Mouse (Mus musculus) olfactory bulb, adult 2 months (tissue): ENCODE measurements around the gene Olfr1368. TPM values are rescaled to one million over a fixed set of nuclear protein-coding genes. Genes with fewer than 3 reads are reported as not detected.

Source experiments
- H3K27ac ChIP-seq: fragments of 200-500 bp; 2 replicates; pipeline ENCODE4 v1.5.1; 2012; ENCODE audit warnings: low read depth, low read length; ENCODE audit not compliant: insufficient read depth
- H3K4me1 ChIP-seq: fragments of 200-500 bp; 2 replicates; pipeline ENCODE4 v1.6.1; 2012; ENCODE audit warnings: low read length; ENCODE audit not compliant: control insufficient read depth, insufficient read depth
- H3K4me3 ChIP-seq: fragments of 200-500 bp; 2 replicates; pipeline ENCODE4 v1.5.1; 2012; ENCODE audit warnings: mild to moderate bottlenecking, low read depth, low read length, moderate library complexity; ENCODE audit not compliant: insufficient read depth
- CTCF ChIP-seq: fragments of 200-500 bp; IDR thresholded peaks from 2 replicates; pipeline ENCODE4 v1.5.1; 2012; ENCODE audit warnings: low read depth, mild to moderate bottlenecking, low read length, moderate library complexity; ENCODE audit not compliant: insufficient read depth
- POLR2A ChIP-seq: fragments of 200-500 bp; IDR thresholded peaks from 2 replicates; pipeline ENCODE4 v1.6.1; 2012; ENCODE audit warnings: mild to moderate bottlenecking, low read depth, low read length, moderate library complexity; ENCODE audit not compliant: insufficient read depth
- WGBS: fragments of 180-500 bp; shearing (Covaris S2); methylation state at CpG from one replicate; pipeline ENCODE4 v1.1.7; 2018; 5-methylcytosine and 5-hydroxymethylcytosine counted together
- polyA plus RNA-seq: library from polyadenylated mRNA; stranded (reverse); fragments of >200 nt; gene quantifications from 2 replicates; pipeline ENCODE4 v1.2.4, GENCODE M21; 2012; ENCODE audit warnings: low replicate concordance; ENCODE audit not compliant: missing spikeins, insufficient read depth, insufficient read length

The Olfr1368 gene
- polyA plus RNA-seq: not detected in 2 replicates

DNA sequence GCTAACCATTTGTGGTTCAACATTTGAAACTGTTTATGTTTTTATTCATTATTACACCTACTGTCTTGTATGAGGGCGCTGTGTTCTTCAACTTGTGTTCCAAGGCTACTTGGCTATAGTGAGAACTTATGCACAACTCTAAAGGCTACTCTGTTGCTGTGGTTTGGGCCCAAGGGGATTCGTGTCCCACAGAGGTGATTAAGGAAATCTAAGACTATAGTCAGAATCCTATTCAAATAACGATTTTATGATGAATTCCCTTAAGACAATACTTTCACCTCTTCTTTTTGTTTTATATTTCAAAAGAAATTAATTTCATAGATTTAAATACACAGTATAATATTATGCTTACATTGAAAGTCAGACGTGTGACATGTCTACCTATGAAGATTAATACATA, at the start of gene Olfr1368:
Gene Olfr1368 (minus strand): TSS at position 101 of the 400 bp plus-strand sequence.
- Histone ChIP-seq H3K27ac (no peak within 1 kb of the TSS), H3K4me1 (no peaks in the 10 kb centered on the region), H3K4me3 (no peak within 1 kb of the TSS)
- no peak for TF ChIP-seq POLR2A
- no peak for TF ChIP-seq CTCF
- WGBS: 82% methylated on average over 4 of the region's 4 CpGs

DNA sequence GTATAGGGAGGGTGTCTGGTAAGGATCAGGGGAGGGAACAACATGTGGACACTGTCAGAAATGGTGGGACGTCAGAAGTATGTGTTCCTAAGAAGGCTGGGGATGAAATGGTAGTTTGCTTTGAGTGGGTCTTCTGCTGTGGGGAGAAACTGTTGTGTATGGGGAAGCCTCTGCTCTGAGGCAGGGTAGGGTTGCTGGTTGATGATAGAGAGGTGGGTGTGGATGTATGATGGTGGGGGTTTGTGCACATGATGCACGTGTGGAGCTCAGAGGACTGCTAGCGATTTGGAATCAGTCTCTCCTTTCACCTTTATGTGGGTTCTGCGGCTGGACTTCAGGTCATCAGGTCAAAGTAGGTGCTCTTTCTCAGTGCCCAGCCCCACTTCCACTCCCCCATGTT, 39.9 kb upstream of the Olfr1368 start:
- TF ChIP-seq POLR2A (no peak), CTCF (no peak)
- WGBS: 84% methylated on average over 4 of the region's 4 CpGs
- no peak overlapping the region for H3K4me3 ChIP-seq
- H3K4me1 ChIP-seq: peaks cover 10% of the 10 kb centered on the region
- no peak overlapping the region for H3K27ac ChIP-seq

DNA sequence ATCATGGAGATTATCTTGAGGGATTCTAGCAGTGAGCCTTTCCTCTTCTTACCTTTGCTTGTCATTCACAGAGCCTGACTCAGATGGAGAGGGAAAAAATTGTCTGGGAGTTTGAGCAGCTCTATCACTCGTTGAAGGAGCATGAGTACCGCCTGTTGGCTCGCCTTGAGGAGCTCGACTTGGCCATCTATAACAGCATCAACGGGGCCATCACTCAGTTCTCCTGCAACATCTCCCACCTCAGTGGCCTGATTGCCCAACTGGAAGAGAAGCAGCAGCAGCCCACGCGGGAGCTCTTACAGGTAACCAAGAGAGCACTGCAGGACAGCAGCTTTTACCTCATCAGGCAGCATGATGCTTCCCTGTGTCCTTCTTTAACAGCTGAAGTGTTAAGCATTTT, 38.0 kb upstream of the Olfr1368 start:
- Histone ChIP-seq H3K4me1 (peaks cover 10% of the 10 kb centered on the region), H3K27ac (no peak overlapping the region), H3K4me3 (no peak overlapping the region)
- WGBS: 93% methylated on average over 7 of the region's 7 CpGs
- no peak for TF ChIP-seq POLR2A

DNA sequence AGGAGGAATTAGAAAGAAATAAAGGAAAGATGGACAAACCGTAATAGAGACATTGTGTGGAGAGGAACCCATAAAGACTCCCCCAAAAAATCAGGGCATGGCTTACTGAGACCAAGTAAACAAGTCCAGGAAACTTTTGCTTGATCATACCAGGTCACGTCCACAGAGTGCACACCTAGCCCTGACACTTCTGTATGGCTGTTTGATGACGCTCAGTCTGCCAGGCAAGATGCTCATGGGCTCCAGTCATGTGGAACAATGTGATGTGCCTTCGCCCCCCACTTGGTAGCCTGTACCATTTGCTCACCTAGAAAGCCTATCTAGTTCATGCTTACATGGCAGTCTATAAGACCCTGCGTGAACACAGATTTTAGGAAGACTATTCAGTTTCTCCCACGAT, 37.4 kb upstream of the Olfr1368 start:
- no peak overlapping the region for H3K4me3 ChIP-seq
- TF ChIP-seq POLR2A (no peak), CTCF (no peak)
- 96% methylated on average over 6 of the region's 6 CpGs for WGBS
- peaks cover 10% of the 10 kb centered on the region for H3K4me1 ChIP-seq
- H3K27ac ChIP-seq: no peak overlapping the region

DNA sequence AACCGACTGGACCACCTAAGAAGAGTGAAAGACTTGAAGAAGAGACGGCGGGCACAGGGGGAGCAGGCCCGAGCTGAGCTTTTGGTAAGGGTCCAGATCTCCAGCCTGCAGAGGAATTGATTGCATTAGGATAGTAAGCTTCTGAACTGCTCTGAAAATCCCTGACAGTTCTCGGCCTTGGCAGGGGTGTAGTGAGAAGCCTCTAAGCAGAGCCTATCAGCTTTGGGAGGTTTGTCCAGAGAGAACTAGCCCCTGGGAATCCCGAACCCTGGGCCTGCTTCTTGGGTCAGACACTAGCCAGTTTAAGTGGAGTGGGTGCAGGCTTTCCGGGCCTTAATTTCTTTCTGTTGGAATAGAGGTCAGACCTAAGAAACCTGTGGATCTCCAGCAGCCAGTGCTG, 36.3 kb upstream of the Olfr1368 start:
- TF ChIP-seq CTCF (no peak), POLR2A (no peak)
- Histone ChIP-seq H3K4me3 (no peak overlapping the region), H3K27ac (no peak overlapping the region), H3K4me1 (peaks cover 10% of the 10 kb centered on the region)
- WGBS: 56% methylated on average over 7 of the region's 7 CpGs

DNA sequence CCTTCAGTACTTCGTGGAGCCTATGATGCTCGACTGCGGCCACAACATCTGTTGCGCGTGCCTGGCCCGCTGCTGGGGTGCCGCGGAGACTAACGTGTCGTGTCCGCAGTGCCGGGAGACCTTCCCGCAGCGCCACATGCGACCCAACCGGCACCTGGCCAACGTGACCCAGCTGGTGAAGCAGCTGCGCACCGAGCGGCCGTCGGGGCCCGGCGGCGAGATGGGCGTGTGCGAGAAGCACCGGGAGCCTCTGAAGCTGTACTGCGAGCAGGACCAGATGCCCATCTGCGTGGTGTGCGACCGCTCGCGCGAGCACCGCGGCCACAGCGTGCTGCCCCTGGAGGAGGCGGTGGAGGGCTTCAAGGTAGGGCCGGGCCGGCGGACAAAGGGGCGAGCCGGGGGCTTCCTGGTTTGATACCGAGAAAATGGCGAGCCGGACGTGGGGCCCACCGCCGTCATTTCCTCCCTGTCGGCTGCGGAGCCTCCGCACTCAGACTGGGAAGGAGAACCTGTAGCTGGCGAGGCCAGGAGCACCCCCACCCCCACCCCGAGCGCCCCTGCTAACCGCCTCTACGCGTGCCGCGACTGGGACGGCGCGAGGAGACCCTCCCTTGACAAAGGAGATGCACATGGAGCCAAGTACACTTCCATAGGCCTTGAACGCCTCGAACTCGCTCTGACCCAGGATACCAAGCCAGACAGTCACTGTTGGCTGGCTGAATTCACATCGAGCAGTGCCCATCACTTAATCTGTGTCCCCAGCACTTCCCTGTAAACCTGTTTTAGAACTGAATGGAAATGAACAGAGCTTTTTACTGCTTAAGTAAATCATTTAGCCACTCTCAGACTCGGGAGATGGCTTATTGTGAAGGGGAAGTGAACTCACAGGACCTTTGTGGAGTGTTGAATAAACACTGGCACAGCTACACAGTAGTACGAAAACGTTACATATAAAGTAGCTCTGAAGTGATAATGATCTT, 35.2 kb upstream of the Olfr1368 start:
- peak overlapping the region; percentile 32 for H3K27ac ChIP-seq
- under 1% methylated on average over 71 of the region's 71 CpGs for WGBS
- peaks cover 10% of the 10 kb centered on the region for H3K4me1 ChIP-seq
- H3K4me3 ChIP-seq: peak overlapping the region; percentile 99
- TF ChIP-seq POLR2A (no peak), CTCF (no peak)

DNA sequence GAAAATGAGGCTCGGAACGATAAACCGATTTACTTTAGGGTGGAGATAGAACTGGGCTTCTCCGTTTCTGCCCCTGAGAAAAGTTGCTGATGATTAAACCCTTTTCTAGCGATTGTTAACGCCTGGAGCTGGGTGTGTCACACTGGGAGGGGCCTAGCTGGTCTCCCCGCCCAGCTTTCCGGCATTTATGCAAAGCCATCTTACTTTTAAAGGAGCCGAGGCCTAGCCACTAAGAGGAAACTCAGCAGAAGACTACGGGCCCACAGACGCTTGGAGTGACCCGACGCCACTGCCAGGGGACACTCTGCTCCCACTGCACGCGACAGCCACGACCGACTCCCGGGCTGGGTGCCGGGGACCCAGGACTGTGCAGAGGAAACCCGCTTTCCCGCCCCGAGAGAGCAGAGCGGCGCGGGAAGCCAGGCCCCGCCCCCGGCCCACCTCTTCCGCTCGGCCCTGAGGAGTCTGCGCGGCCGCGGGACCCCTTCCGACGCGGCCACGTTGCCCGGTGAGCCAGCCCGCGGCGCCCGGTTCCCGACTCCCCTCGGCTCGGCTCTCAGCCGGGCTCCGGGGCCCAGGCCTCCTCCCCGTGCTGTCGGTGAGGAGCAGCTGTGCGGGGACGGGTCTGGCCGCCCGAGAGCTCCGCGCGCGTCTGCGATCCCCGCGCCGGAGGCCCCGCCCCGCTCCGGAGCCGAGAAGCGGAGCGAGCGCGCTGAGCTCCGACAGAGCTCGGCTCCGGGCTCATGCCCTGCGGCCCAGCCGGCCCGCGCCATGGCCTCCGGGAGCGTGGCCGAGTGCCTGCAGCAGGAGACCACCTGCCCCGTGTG, 34.3 kb upstream of the Olfr1368 start:
- TF ChIP-seq POLR2A: peak; percentile 67
- TF ChIP-seq CTCF: no peak
- under 1% methylated on average over 80 of the region's 80 CpGs for WGBS

DNA sequence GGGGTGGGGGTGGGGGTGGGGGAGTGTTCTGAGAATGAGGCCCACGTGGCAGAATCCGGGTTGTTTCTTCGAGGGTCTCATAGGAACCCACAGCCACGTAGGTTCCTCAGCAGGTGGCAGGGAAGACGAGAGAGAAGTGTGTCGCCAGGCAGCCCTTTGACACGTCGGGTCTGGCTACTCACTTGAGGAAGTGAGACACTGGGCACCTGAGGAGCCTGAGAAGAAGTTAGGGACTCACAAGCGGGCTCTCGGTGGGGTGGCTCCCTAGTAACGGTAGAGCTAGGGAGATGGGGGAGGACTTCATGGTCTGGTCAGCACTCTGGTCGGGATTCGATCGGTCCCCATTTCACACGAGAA, 33.7 kb upstream of the Olfr1368 start, which contains the start of gene Trim27:
Gene Trim27 (plus strand): TSS at position 79 of the 357 bp plus-strand sequence.
- 0% methylated on average over 15 of the region's 15 CpGs for WGBS
- TF ChIP-seq CTCF (no peak), POLR2A (no peak)

More for the DNA sequence above, 34.3 kb upstream of the Olfr1368 start:
- peaks cover 10% of the 10 kb centered on the region for H3K4me1 ChIP-seq
- H3K27ac ChIP-seq: peak overlapping the region; percentile 88
- H3K4me3 ChIP-seq: peak overlapping the region; percentile 99

More for the DNA sequence above, 33.7 kb upstream of the Olfr1368 start, which contains the start of gene Trim27:
- peaks cover 10% of the 10 kb centered on the region for H3K4me1 ChIP-seq
- peak within 1 kb of the TSS; percentile 99 for H3K4me3 ChIP-seq
- H3K27ac ChIP-seq: peak within 1 kb of the TSS; percentile 88
